In the genomic region with DNA sequence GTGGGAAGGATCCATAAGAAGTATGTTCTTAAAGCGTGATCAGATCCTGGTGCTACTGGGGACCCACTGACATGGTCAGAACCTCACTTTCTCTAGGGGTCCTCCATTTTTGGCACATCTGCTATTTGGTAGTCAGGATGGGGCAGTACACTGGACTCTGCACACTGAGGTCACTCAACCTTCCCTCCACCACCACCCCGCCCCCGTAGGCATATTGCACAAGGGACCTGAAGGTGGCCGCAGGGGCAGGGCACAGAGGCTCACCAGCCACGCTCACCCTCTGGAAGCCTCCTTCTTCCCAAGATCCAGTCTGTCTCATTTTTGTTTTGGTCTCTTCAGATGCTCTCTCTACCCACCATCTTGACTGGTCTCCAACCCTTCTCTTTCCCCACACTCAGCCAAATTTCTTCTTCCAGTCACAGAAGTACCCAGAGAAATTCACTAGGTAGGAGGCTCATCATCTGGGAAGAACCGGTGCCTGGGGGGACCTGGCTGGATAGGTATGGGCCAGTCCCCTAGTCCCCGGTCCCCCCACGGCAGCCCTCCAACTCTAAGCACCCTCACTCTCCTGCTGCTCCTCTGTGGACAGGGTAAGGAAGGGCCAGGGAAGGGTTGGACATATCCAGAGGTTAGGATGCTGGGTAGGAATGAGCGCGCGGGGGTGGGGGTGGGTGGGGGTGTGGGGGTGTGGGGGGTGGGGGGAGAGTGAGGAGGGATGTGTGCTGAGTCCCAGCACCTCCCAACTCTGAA, we compare ENCODE assay signal across 11 mouse cellular contexts. TPM values are rescaled to one million over a fixed set of nuclear protein-coding genes. Genes with fewer than 3 reads are reported as not detected.
DNase-seq lines count a peak whose midpoint lies in the region; ATAC-seq and TF ChIP-seq lines count a peak whose summit lies in the region.
"Had no signal": no experiment of that assay in that cellular context is flagged by ENCODE, and none has a peak within 500 bp of the region (broad histone marks: within the 10 kb centered on the region; RNA-seq: fewer than 3 reads in every experiment).

No protein-coding gene starts in this region.

- TF ChIP-seq CTCF in testis, adult 2 months (IDR thresholded peaks at IDR 0.05; ENCODE audit: control insufficient read depth, insufficient read depth, insufficient replicate concordance, low read depth, low read length), result no peak

- no peaks in the 10 kb centered on the region for H3K36me3 ChIP-seq in forebrain, embryonic 16.5 days (ENCODE audit: control insufficient read depth, insufficient read depth)
- H3K36me3 ChIP-seq in forebrain, embryonic 12.5 days (replicated peaks), result no peaks in the 10 kb centered on the region
- no peaks in the 10 kb centered on the region for H3K36me3 ChIP-seq in testis, adult 2 months (ENCODE audit: control insufficient read depth, insufficient read depth, low read length)
- no peaks in the 10 kb centered on the region for H3K36me3 ChIP-seq in liver, embryonic 13.5 days

- H3K4me3 ChIP-seq in forebrain, embryonic 16.5 days (replicated peaks; ENCODE audit: low read length), result peak overlapping the region; percentile 47; the same call in 1 of the 2 replicates
- no peak overlapping the region; the same call in 1 of the 2 replicates for H3K4me3 ChIP-seq in forebrain, embryonic 12.5 days (replicated peaks)
- peak overlapping the region; percentile 79 for H3K4me3 ChIP-seq in testis, adult 2 months (ENCODE audit: control insufficient read depth, low read depth, low read length)
- H3K4me3 ChIP-seq in liver, embryonic 13.5 days (replicated peaks), result no peak overlapping the region

- peaks cover 8% of the 10 kb centered on the region for H3K4me1 ChIP-seq in forebrain, embryonic 16.5 days (replicated peaks; ENCODE audit: control insufficient read depth, insufficient read depth, low read length)
- H3K4me1 ChIP-seq in forebrain, embryonic 12.5 days, result peaks cover 16% of the 10 kb centered on the region
- H3K4me1 ChIP-seq in testis, adult 2 months (ENCODE audit: control insufficient read depth, insufficient read depth, low read length), result peaks cover 16% of the 10 kb centered on the region
- H3K4me1 ChIP-seq in liver, embryonic 13.5 days (replicated peaks), result peaks cover 8% of the 10 kb centered on the region; the same call in 1 of the 2 replicates

- no peak for DNase-seq in testis, postnatal 14 days (ENCODE audit: low spot score)
- DNase-seq in liver, embryonic 13.5 days, result no peak
- no peak for DNase-seq in right cerebral cortex, postnatal 4 days
- no peak for DNase-seq in layer of hippocampus, postnatal 25 days (ENCODE audit: extremely low spot score in 1 of 2, low spot score in 1 of 2)
- DNase-seq in lung, postnatal 14 days, result no peak
- DNase-seq: lung, postnatal 4 days had no signal

- H3K27me3 ChIP-seq in forebrain, embryonic 16.5 days (replicated peaks; ENCODE audit: control insufficient read depth, insufficient read depth, low read length), result peaks cover 16% of the 10 kb centered on the region
- H3K27me3 ChIP-seq in forebrain, embryonic 12.5 days, result peaks cover 51% of the 10 kb centered on the region
- no peaks in the 10 kb centered on the region for H3K27me3 ChIP-seq in testis, adult 2 months (ENCODE audit: control insufficient read depth, insufficient read depth, low read length)
- H3K27me3 ChIP-seq in liver, embryonic 13.5 days, result peaks cover 68% of the 10 kb centered on the region

- no peak overlapping the region for H3K9ac ChIP-seq in forebrain, embryonic 16.5 days (replicated peaks; ENCODE audit: low read depth, low read length)
- no peak overlapping the region for H3K9ac ChIP-seq in forebrain, embryonic 12.5 days
- H3K9ac ChIP-seq in liver, embryonic 13.5 days, result no peak overlapping the region

- ATAC-seq in forebrain, embryonic 16.5 days, result no peak
- ATAC-seq in forebrain, embryonic 12.5 days (ENCODE audit: low FRiP score), result no peak
- peak; percentile 72 for ATAC-seq in liver, embryonic 13.5 days (ENCODE audit: low read depth)

- no peak overlapping the region for H3K27ac ChIP-seq in forebrain, embryonic 16.5 days (ENCODE audit: low read length)
- no peak overlapping the region for H3K27ac ChIP-seq in forebrain, embryonic 12.5 days
- no peak overlapping the region for H3K27ac ChIP-seq in testis, adult 2 months (ENCODE audit: control insufficient read depth, insufficient read depth, low read depth, low read length)
- no peak overlapping the region for H3K27ac ChIP-seq in liver, embryonic 13.5 days

- no peaks in the 10 kb centered on the region for H3K9me3 ChIP-seq in forebrain, embryonic 16.5 days (ENCODE audit: control insufficient read depth, low read length)
- no peaks in the 10 kb centered on the region for H3K9me3 ChIP-seq in forebrain, embryonic 12.5 days
- H3K9me3 ChIP-seq in liver, embryonic 13.5 days (replicated peaks), result no peaks in the 10 kb centered on the region

- no peak for TF ChIP-seq POLR2A in testis, adult 2 months (IDR thresholded peaks at IDR 0.05; ENCODE audit: control insufficient read depth, low read depth, low read length)

- 65% methylated on average over 11 of the region's 11 CpGs for WGBS in forebrain, embryonic 16.5 days
- 78% methylated on average over 11 of the region's 11 CpGs for WGBS in forebrain, embryonic 12.5 days
- WGBS in liver, embryonic 13.5 days (ENCODE audit: insufficient replicate concordance), result 50% methylated on average over 11 of the region's 11 CpGs

- H3K4me2 ChIP-seq in forebrain, embryonic 16.5 days (ENCODE audit: low read length), result no peak overlapping the region
- H3K4me2 ChIP-seq in forebrain, embryonic 12.5 days, result no peak overlapping the region
- H3K4me2 ChIP-seq in liver, embryonic 13.5 days, result peak overlapping the region; percentile 62

RNA-seq across cellular contexts. Expression of a gene that starts 1.2 kb away (rescaled TPM):
- polyA plus RNA-seq in forebrain, embryonic 16.5 days (2015; fragmentation: Nextera tagmentation; extraction: Ambion mirVana), result 0.66 and 1.1 TPM in 2 replicates
- 0.54 and 0.84 TPM in 2 replicates for polyA plus RNA-seq in forebrain, embryonic 12.5 days (2016; fragmentation: Nextera tagmentation; extraction: Ambion mirVana)
- 7.8 and 9.0 TPM in 2 replicates for polyA plus RNA-seq in testis, adult 2 months (2012; rRNA removed)
- polyA plus RNA-seq in liver, embryonic 13.5 days (2015; fragmentation: Nextera tagmentation; extraction: Ambion mirVana), result 1.3 and 1.7 TPM in 2 replicates
- total RNA-seq in layer of hippocampus, postnatal 25 days (2021), result under 1 TPM in 1 of 2 experiments, not detected in 1; 0.12 TPM
- total RNA-seq: granulocyte monocyte progenitor cell, adult 5-6 weeks had no signal

RNA-seq across cellular contexts. Expression of a gene that starts 31.6 kb away (rescaled TPM):
- polyA plus RNA-seq in forebrain, embryonic 16.5 days (2015; fragmentation: Nextera tagmentation; extraction: Ambion mirVana), result 63.4 and 75.9 TPM in 2 replicates
- polyA plus RNA-seq in forebrain, embryonic 12.5 days (2016; fragmentation: Nextera tagmentation; extraction: Ambion mirVana), result 40.4 and 40.8 TPM in 2 replicates
- polyA plus RNA-seq in testis, adult 2 months (2012; rRNA removed), result 73.8 and 75.5 TPM in 2 replicates
- polyA plus RNA-seq in liver, embryonic 13.5 days (2015; fragmentation: Nextera tagmentation; extraction: Ambion mirVana), result 29.7 and 29.9 TPM in 2 replicates
- total RNA-seq in layer of hippocampus, postnatal 25 days (2021), result 10 to 100 TPM; 20.7 to 25.0 TPM

RNA-seq across cellular contexts. Expression of a gene that starts 50.6 kb away (rescaled TPM):
- 1.6 and 1.8 TPM in 2 replicates for polyA plus RNA-seq in forebrain, embryonic 16.5 days (2015; fragmentation: Nextera tagmentation; extraction: Ambion mirVana)
- polyA plus RNA-seq in forebrain, embryonic 12.5 days (2016; fragmentation: Nextera tagmentation; extraction: Ambion mirVana), result 1.3 and 1.7 TPM in 2 replicates
- polyA plus RNA-seq in testis, adult 2 months (2012; rRNA removed), result not detected in 2 replicates
- polyA plus RNA-seq in liver, embryonic 13.5 days (2015; fragmentation: Nextera tagmentation; extraction: Ambion mirVana), result 0.29 TPM in 1 of 2 replicates, not detected in the other
- not detected for total RNA-seq in layer of hippocampus, postnatal 25 days (2021)
- total RNA-seq: granulocyte monocyte progenitor cell, adult 5-6 weeks had no signal
- polyA plus RNA-seq: embryonic facial prominence, embryonic 11.5 days had no signal

Comparison
In these comparisons a context has a peak if more than half of its experiments do, and no peak if none do; other contexts are left out.
1. H3K4me3 ChIP-seq: peak in forebrain, embryonic 16.5 days (single experiment) and testis, adult 2 months (single experiment); none in forebrain, embryonic 12.5 days (single experiment) and liver, embryonic 13.5 days (single experiment).